Mouse (Mus musculus): Measurements from ENCODE around the gene Ykt6. TPM values are rescaled to one million over a fixed set of nuclear protein-coding genes. Genes with fewer than 3 reads are reported as not detected.

Gene Ykt6
- 86.0 and 95.9 TPM in 2 replicates for polyA plus RNA-seq (2015; fragmentation: Nextera tagmentation; extraction: Ambion mirVana)

DNA sequence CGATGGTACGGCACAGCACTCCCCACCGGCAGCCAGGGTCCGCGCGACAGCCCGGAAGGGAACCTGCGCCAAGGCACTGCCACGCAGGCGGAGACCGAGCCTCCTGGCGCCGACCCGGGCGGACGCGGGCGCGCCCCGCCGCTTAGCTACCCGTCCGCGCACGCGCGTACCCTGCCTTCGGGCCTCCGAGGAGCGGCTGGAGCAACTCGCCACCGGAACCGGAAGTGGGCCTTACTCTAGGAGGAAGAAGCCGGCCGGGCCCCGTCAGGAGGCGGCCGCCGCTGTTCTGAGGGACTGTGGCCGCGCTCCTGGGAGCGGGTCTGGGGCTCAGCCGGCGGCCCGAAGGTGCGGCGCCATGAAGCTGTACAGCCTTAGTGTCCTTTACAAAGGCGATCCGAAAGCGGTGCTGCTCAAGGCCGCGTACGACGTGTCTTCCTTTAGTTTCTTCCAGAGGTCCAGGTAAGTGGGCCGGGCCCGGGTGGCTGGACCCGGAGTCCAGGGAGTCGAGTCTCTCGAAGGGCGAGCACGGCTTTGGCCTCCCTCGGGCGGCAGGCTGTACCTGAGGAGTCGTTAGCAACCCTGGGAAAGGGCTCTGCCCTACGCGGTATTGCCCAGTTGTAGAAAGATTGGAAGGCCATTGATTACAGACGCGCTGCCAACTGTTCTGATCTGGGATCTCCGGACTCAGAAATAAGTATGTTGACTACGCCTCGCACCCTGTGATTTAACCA is at the start of gene Ykt6:
TSS of gene Ykt6 (plus strand) at position 148 of the 731 bp plus-strand sequence.
- peak; percentile 98 for ATAC-seq (replicated peaks)
- peak within 1 kb of the TSS; percentile 56 for H3K4me2 ChIP-seq (replicated peaks)
- H3K27ac ChIP-seq (replicated peaks) = peak within 1 kb of the TSS; percentile 83
- H3K36me3 ChIP-seq = peaks cover 4% of the 10 kb centered on the region
- under 1% methylated on average over 71 of the region's 71 CpGs for WGBS
- no peaks in the 10 kb centered on the region for H3K9me3 ChIP-seq
- H3K4me1 ChIP-seq = peaks cover 22% of the 10 kb centered on the region
- peak within 1 kb of the TSS; percentile 75 for H3K4me3 ChIP-seq
- H3K27me3 ChIP-seq = no peaks in the 10 kb centered on the region
- peak within 1 kb of the TSS; percentile 84 for H3K9ac ChIP-seq (replicated peaks)

DNA sequence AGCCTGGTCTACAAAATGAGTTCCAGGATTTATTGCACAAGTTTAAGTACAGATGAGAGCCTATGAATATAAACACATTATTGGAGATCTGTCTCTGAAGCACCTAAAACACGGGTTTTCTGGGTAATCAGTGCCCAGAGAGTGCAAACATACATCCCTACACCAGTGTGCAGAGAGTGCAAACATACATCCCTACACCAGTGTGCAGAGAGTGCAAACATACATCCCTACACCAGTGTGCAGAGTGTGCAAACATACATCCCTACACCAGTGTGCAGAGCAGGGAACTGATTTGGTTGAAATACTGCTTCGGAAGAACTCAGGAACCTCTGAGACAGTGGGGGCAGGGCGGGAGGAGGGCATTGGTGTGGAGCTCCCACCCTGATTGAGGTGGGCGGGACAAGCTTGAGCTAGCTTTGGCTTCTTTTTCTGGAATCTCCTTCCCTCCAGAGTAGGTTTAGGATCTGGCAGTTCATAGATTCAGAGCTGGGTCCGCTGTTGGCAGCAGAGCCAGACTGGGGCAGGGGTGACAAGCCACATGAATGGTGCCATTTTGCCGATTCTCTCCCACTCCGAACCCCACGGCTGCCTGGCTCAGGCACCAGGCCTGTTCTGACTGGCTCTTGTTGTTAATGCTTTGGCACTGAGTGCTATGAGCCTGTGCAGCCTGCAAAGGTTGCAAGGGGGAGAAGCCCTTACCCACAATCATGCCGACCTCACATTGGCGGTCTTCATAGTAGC is 49.5 kb upstream of the Ykt6 start:
- H3K27me3 ChIP-seq = no peaks in the 10 kb centered on the region
- no peak overlapping the region for H3K27ac ChIP-seq (replicated peaks)
- H3K9me3 ChIP-seq = no peaks in the 10 kb centered on the region
- 82% methylated on average over 10 of the region's 10 CpGs for whole genome bisulfite sequencing
- H3K9ac ChIP-seq (replicated peaks) = no peak overlapping the region
- peaks cover 16% of the 10 kb centered on the region for H3K4me1 ChIP-seq
- H3K4me3 ChIP-seq = no peak overlapping the region
- no peak overlapping the region for H3K4me2 ChIP-seq (replicated peaks)
- no peaks in the 10 kb centered on the region for H3K36me3 ChIP-seq
- no peak for ATAC-seq (replicated peaks)

GRCm38 (mm10) chr11:5907096-5907495 is 48.4 kb upstream of the Ykt6 start:
- Histone ChIP-seq H3K9me3 (no peaks in the 10 kb centered on the region), H3K4me1 (peaks cover 6% of the 10 kb centered on the region), H3K4me3 (no peak overlapping the region), H3K27me3 (no peaks in the 10 kb centered on the region), H3K4me2 (replicated peaks) (no peak overlapping the region), H3K9ac (replicated peaks) (no peak overlapping the region), H3K27ac (replicated peaks) (no peak overlapping the region), H3K36me3 (no peaks in the 10 kb centered on the region)
- no peak for ATAC-seq (replicated peaks)
- WGBS = 35% methylated on average over 5 of the region's 5 CpGs

DNA sequence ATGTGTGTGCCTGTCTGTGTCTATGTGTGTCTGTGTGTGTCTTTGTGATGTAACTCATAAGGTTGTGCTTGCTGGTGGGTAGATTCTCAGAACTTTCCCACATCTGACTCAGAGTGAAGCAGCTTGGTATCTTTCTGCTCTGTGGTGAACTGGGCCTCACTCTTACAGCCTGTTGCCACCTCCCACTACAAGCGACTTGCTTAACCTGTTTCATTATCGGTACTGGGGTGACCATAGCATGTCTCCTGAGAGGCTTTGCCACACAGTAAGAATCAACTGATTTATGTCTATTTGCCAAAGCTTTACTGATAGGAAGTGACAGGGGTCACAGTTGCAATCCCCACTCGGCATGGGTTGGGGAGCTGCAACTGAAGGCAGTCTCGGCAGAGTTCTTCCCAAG is 46.9 kb upstream of the Ykt6 start:
- Histone ChIP-seq H3K9ac (replicated peaks) (no peak overlapping the region), H3K4me3 (no peak overlapping the region), H3K9me3 (no peaks in the 10 kb centered on the region), H3K36me3 (no peaks in the 10 kb centered on the region), H3K27me3 (no peaks in the 10 kb centered on the region), H3K4me2 (replicated peaks) (no peak overlapping the region), H3K27ac (replicated peaks) (no peak overlapping the region), H3K4me1 (no peaks in the 10 kb centered on the region)
- 85% methylated on average over 4 of the region's 4 CpGs for WGBS
- ATAC-seq (replicated peaks) = no peak

DNA sequence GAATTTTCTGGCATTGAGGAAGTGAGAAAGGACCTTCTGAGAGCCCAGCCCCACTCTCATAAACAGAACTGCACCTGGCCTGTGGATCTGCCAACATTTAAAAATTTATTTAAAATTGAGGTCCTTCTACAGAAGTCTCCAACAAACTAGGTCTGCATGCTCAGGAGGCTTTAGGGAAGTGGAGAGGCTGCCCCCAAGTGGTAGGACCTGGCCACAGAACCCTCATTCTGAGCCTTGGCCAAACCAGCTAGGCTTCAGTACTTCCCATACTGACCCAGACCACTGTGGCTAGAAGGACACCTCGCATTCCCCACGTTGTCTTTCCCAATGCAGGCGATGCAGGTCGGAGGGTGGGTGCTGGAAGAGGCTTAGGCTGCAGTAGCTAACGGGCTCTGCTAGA is 42.9 kb upstream of the Ykt6 start:
- WGBS = 28% methylated on average over 5 of the region's 5 CpGs
- Histone ChIP-seq H3K9ac (replicated peaks) (no peak overlapping the region), H3K4me3 (no peak overlapping the region), H3K4me1 (no peaks in the 10 kb centered on the region), H3K27me3 (no peaks in the 10 kb centered on the region), H3K27ac (replicated peaks) (no peak overlapping the region), H3K9me3 (no peaks in the 10 kb centered on the region), H3K4me2 (replicated peaks) (no peak overlapping the region), H3K36me3 (no peaks in the 10 kb centered on the region)
- no peak for ATAC-seq (replicated peaks)

DNA sequence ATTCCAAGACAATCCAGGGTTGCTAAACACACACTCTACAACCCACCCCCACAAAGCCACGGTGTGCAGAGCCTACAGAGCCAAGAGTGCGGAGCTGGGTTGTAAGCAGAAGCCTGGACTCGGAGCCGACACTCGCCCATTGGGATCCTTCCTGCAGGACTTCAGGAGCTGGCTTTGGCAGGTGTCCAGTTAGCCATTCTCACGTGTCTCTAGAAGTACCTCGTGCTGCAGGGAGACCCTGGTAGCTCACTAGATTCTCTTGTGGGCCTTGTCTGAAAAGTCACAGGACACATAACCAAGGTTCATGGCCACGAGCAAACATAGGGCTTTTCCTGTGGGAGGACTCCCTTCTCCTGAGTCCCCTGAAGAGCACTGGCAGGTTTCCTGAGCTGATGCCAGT is 42.2 kb upstream of the Ykt6 start:
- no peak overlapping the region for H3K4me2 ChIP-seq (replicated peaks)
- H3K27me3 ChIP-seq = no peaks in the 10 kb centered on the region
- no peak overlapping the region for H3K4me3 ChIP-seq
- H3K27ac ChIP-seq (replicated peaks) = no peak overlapping the region
- no peaks in the 10 kb centered on the region for H3K9me3 ChIP-seq
- H3K4me1 ChIP-seq = no peaks in the 10 kb centered on the region
- H3K9ac ChIP-seq (replicated peaks) = no peak overlapping the region
- 71% methylated on average over 8 of the region's 8 CpGs for WGBS
- no peak for ATAC-seq (replicated peaks)
- no peaks in the 10 kb centered on the region for H3K36me3 ChIP-seq

- H3K27me3 ChIP-seq = no peaks in the 10 kb centered on the region
- H3K9ac ChIP-seq (replicated peaks) = no peak overlapping the region
- H3K27ac ChIP-seq (replicated peaks) = no peak overlapping the region
- 83% methylated on average over 4 of the region's 4 CpGs for WGBS
- no peaks in the 10 kb centered on the region for H3K36me3 ChIP-seq
- no peaks in the 10 kb centered on the region for H3K9me3 ChIP-seq
- H3K4me2 ChIP-seq (replicated peaks) = no peak overlapping the region
- no peaks in the 10 kb centered on the region for H3K4me1 ChIP-seq
- no peak overlapping the region for H3K4me3 ChIP-seq
- no peak for ATAC-seq (replicated peaks)
Measured at GRCm38 (mm10) chr11:5913936-5914335, 41.6 kb upstream of the Ykt6 start.

- H3K4me2 ChIP-seq (replicated peaks) = no peak overlapping the region
- H3K9ac ChIP-seq (replicated peaks) = no peak overlapping the region
- 58% methylated on average over 5 of the region's 5 CpGs for WGBS
- no peak for ATAC-seq (replicated peaks)
- H3K4me3 ChIP-seq = no peak overlapping the region
- no peaks in the 10 kb centered on the region for H3K9me3 ChIP-seq
- H3K27me3 ChIP-seq = no peaks in the 10 kb centered on the region
- H3K27ac ChIP-seq (replicated peaks) = no peak overlapping the region
- no peaks in the 10 kb centered on the region for H3K36me3 ChIP-seq
- no peaks in the 10 kb centered on the region for H3K4me1 ChIP-seq
Measured at GRCm38 (mm10) chr11:5914940-5915339, 40.6 kb upstream of the Ykt6 start.

GRCm38 (mm10) chr11:5915429-5916177 is 39.9 kb upstream of the Ykt6 start:
- Histone ChIP-seq H3K36me3 (no peaks in the 10 kb centered on the region), H3K4me3 (no peak overlapping the region), H3K4me2 (replicated peaks) (no peak overlapping the region), H3K9ac (replicated peaks) (no peak overlapping the region), H3K27ac (replicated peaks) (no peak overlapping the region), H3K27me3 (no peaks in the 10 kb centered on the region), H3K4me1 (no peaks in the 10 kb centered on the region), H3K9me3 (no peaks in the 10 kb centered on the region)
- ATAC-seq (replicated peaks) = no peak
- WGBS = 83% methylated on average over 5 of the region's 5 CpGs

DNA sequence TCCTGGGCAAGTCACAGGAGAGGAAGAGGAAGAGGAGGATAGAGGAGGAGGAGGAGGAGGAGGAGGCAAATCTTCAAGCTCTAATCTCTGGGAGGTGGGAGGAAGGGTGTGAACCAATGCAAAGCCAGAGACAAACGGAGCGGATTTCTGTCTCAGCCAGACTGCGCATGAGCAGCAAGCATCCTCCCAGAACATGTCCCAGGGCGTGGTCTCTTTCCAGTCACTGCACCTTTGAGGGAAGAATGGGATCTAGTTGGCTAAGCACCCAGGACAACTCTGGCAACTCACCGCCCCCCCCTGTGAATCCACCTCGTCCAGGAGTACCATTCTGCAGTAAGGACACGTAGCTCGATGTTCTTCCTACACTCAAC is 39.3 kb upstream of the Ykt6 start:
- Histone ChIP-seq H3K9ac (replicated peaks) (no peak overlapping the region), H3K27ac (replicated peaks) (no peak overlapping the region), H3K4me3 (no peak overlapping the region), H3K4me1 (no peaks in the 10 kb centered on the region), H3K9me3 (no peaks in the 10 kb centered on the region), H3K27me3 (no peaks in the 10 kb centered on the region), H3K4me2 (replicated peaks) (no peak overlapping the region), H3K36me3 (no peaks in the 10 kb centered on the region)
- ATAC-seq (replicated peaks) = no peak
- WGBS = 77% methylated on average over 8 of the region's 8 CpGs

- 81% methylated on average over 2 of the region's 2 CpGs for WGBS
- Histone ChIP-seq H3K36me3 (no peaks in the 10 kb centered on the region), H3K27me3 (no peaks in the 10 kb centered on the region), H3K9ac (replicated peaks) (no peak overlapping the region), H3K4me1 (no peaks in the 10 kb centered on the region), H3K9me3 (no peaks in the 10 kb centered on the region), H3K27ac (replicated peaks) (no peak overlapping the region), H3K4me3 (no peak overlapping the region), H3K4me2 (replicated peaks) (no peak overlapping the region)
- no peak for ATAC-seq (replicated peaks)
Measured at GRCm38 (mm10) chr11:5918111-5918510, 37.4 kb upstream of the Ykt6 start.

GRCm38 (mm10) chr11:5919606-5920005 is 35.9 kb upstream of the Ykt6 start:
- no peak overlapping the region for H3K4me2 ChIP-seq (replicated peaks)
- H3K9me3 ChIP-seq = no peaks in the 10 kb centered on the region
- no peaks in the 10 kb centered on the region for H3K4me1 ChIP-seq
- no peak overlapping the region for H3K9ac ChIP-seq (replicated peaks)
- no peaks in the 10 kb centered on the region for H3K36me3 ChIP-seq
- ATAC-seq (replicated peaks) = no peak
- no peak overlapping the region for H3K27ac ChIP-seq (replicated peaks)
- 93% methylated on average over 4 of the region's 4 CpGs for WGBS
- H3K27me3 ChIP-seq = no peaks in the 10 kb centered on the region
- no peak overlapping the region for H3K4me3 ChIP-seq
